Comparison of ENCODE assay signal across 18 mouse cellular contexts in genomic region chr3:65642959-65643358, GRCm38 (mm10). TPM values are rescaled to one million over a fixed set of nuclear protein-coding genes. Genes with fewer than 3 reads are reported as not detected.
"Had no signal": no experiment of that assay in that cellular context is flagged by ENCODE, and none has a peak within 500 bp of the region (broad histone marks: within the 10 kb centered on the region; RNA-seq: fewer than 3 reads in every experiment).

No protein-coding gene starts in this region.

- H3K27ac ChIP-seq: kidney, postnatal 0 days; layer of hippocampus, adult 2 months; left cerebral cortex, adult 2 months; liver, embryonic 13.5 days; neural tube, embryonic 12.5 days; neural tube, embryonic 15.5 days had no signal

- H3K36me3 ChIP-seq: liver, embryonic 13.5 days; neural tube, embryonic 12.5 days; neural tube, embryonic 15.5 days had no signal

- DNase-seq: kidney, postnatal 25 days; layer of hippocampus, postnatal 36 days; liver, embryonic 13.5 days; lung, adult 2 months; lung, postnatal 14 days; lung, postnatal 4 days; midbrain, embryonic 14.5 days; right cerebral cortex, adult 18-20 months; right cerebral cortex, postnatal 14 days; right cerebral cortex, postnatal 4 days; thymus, postnatal 25 days had no signal

- H3K27me3 ChIP-seq: liver, embryonic 13.5 days; neural tube, embryonic 12.5 days had no signal

- H3K4me2 ChIP-seq: liver, embryonic 13.5 days; midbrain, embryonic 11.5 days; neural tube, embryonic 12.5 days; neural tube, embryonic 15.5 days had no signal

- H3K9ac ChIP-seq: liver, embryonic 13.5 days; neural tube, embryonic 12.5 days; neural tube, embryonic 15.5 days had no signal

- H3K9me3 ChIP-seq: liver, embryonic 13.5 days; neural tube, embryonic 12.5 days; neural tube, embryonic 15.5 days had no signal

- H3K4me1 ChIP-seq: liver, embryonic 13.5 days; neural tube, embryonic 12.5 days; neural tube, embryonic 15.5 days had no signal

- H3K4me3 ChIP-seq: layer of hippocampus, adult 2 months; left cerebral cortex, adult 2 months; liver, embryonic 13.5 days; neural tube, embryonic 12.5 days; neural tube, embryonic 15.5 days had no signal

RNA-seq across cellular contexts. Expression of gene Lekr1, which starts 23.1 kb away (rescaled TPM):
- polyA plus RNA-seq: liver, adult 2 months had no signal
